Mouse (Mus musculus) CD4-positive naive resting alpha-beta T cell, adult 57 days (primary cell): Measurements from ENCODE around the gene Arfgef3. TPM values are rescaled to one million over a fixed set of nuclear protein-coding genes. Genes with fewer than 3 reads are reported as not detected.

Experiments
- total RNA-seq: library from RNA; stranded (reverse); gene quantifications from one replicate; pipeline ENCODE4 v1.2.4, GENCODE M21; 2023

Arfgef3 gene
- total RNA-seq: 0.03 TPM

DNA sequence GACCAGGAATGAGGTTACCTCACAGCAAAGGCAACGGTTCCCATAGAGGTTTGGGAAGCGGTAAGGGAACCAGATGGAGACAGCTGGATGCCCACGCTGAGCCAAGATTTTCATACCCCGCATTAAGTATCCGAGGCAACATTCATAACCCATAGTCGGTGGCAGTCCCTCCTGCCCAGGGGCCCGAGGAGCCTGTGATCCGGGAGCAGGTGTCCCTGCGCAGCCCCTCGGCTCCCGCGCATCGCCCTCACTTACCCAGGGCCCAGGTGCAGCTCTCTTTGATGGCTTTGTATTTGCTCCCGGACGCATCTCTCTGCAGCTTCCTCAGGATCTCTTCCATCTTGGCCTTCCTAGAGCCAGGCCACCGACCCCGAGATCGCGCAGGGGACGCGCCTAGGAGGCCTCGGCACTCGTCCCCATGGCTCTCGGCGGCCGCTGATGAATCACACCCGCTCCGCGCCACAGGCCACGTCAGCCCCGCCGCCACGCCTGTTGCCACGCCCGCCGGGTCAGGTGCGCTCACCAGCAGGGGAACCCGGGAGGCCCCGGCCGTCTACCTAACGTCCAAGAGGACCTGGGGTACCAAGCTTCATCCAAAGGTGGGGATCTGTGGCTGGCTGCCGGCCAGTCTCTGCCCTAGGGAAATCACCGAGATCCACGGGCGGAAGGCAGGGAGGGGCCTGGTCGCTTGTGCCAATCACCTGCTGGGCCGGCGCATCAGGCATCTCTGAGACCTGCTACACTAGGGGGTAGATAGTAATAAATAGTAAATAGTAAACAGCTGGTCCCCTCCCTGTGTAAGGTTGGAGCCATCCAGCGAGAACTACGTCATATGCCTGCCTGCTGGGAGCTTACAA lies at the start of gene Arfgef3:
Arfgef3 (minus strand) TSS at position 664 of the 857 bp plus-strand sequence.

DNA sequence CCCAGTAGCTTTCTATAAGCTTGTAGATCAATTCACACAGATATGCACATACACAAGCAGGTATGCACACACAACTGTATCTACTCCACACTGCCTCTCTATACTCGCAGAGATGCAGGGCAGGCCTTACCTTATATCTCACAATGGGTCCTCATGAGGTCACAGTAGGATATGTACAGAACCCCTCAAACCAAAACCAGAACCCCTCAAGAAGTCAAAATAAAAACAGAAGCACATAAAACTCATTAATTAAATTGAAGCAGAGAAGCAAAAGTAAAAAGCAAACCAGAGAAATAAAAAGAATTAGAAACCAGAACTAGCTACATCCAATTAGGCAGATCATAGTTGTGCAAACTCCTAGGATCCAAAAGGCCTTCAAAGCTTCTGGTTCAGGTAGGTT lies 42.9 kb upstream of the Arfgef3 start, which contains the start of gene Gm4922:
Gm4922 (minus strand) TSS at position 101 of the 400 bp plus-strand sequence.

DNA sequence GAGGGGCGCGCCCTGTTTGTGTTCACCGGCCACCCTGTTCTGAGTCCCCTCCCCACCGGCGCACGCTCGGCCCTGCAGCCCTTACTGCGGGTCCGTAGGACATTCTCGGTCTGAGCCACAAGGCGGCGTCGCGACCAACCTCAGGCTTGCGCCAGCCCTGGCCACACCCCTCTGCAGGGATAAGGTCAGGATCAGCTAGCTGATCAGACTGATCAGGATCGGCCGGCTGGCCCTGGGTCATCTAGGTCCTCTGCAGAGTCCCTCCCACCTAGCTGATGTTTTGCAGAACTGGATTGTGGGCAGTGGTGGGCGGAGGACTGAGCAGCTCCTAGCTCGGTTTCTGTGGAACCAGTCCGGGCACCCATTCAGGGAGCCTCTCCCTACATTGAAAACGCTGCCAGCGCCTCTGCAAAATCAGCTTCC lies 197.9 kb downstream of the Arfgef3 start, which contains the start of gene Hebp2:
Hebp2 (minus strand) TSS at position 264 of the 423 bp plus-strand sequence.

Other genes starting within 250 kb of the Arfgef3 start
- gene Hebp2, start 197.9 kb downstream of the Arfgef3 start, total RNA-seq: not detected
- not detected for gene Gm4922, start 42.8 kb upstream of the Arfgef3 start, total RNA-seq
- 0.59 TPM for gene Perp, start 101.1 kb upstream of the Arfgef3 start, total RNA-seq